Mouse (Mus musculus) heart, postnatal 0 days (tissue): Measurements from ENCODE around the gene 2210010C04Rik.

Experiments used
- CTCF ChIP-seq: IDR thresholded peaks from 2 replicates; pipeline ENCODE4 v1.5.1; 2016; ENCODE audit warnings: antibody characterized with exemption, control low read depth, low read depth
- EP300 ChIP-seq: IDR thresholded peaks from 2 replicates; pipeline ENCODE4 v1.6.1; 2016; ENCODE audit warnings: antibody characterized with exemption, low read depth

DNA sequence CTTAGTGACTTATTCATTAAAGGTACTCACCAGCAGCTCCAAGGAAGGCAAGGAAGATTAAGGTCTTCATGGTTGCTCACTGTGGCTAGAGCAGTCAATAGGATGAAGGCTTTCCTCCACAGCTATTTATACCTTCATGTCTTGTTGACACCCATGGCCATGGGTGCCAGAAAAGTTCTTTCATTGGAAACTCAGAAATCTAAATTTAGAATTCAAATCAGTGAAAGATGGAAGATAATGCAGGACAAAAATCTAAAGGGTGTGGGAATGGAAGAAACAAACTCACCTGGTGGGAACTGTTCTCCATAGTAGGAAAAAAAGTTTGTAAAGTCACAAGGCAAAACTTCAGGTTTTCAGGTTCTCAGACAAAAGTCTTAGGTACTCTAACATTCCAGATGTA, at the start of gene 2210010C04Rik:
- TF ChIP-seq EP300 (no peak), CTCF (no peak)
